Mouse (Mus musculus) kidney, postnatal 36 days (tissue): ENCODE measurements around the gene Hist1h4a.
"Not testable (repeated sequence)": the region's sequence is repeated elsewhere in the genome, so short reads cannot be mapped to it uniquely, and the experiment has no call there.

Experiments used
- DNase-seq, 2 experiments: peaks; one replicate each; pipeline ENCODE4 v3.0.0; 2021 to 2022; ENCODE audit warnings: mixed read lengths in 2 of 2

Gene Hist1h4a

DNA sequence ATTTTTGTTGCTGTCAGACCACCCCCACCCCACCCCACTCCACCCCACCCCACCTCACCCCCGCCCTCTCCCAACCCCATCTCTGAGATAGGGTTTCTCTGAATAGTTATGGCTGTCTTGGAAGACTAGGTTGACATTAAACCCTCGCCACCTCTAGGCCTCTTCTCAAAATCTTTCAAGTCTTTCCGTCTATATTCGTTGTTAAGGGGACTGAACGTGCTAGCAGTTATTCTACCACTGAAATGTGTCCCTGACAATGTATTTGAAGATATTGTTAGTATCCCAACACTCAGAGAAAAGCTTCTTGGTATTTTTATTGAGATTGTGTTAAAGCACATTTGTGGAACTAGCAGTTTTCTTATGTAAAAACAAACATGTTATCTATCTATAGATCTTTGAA, 20.1 kb downstream of the Hist1h4a start:
- no peak for DNase-seq

DNA sequence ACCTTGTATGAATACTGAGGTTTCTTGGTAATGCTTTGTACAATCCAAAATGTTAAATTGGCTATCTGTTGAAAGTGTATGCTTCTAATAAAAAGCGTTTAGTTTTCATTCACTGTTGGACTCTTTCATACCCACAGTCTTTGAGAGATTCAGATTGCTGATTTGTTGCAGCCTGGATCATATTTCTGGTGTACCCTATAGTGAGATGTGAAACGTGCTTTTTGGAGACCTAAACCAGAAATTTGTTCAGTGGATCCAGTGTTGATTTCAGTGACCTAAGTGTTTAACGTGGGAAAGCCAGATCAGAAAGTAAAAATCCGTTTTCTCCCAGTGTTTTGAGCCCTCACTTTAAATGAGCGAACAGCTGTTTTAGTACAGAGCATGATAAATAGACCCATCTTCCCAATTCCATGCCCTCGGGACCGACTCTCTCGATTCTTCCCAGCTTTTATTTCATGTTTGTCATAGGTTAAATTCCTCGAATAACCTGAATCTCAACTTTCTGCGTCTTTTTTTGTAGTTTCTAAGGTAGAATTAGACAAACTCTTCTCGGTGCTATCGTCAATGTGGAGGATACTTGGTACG, 20.7 kb downstream of the Hist1h4a start:
- DNase-seq = no peak

DNA sequence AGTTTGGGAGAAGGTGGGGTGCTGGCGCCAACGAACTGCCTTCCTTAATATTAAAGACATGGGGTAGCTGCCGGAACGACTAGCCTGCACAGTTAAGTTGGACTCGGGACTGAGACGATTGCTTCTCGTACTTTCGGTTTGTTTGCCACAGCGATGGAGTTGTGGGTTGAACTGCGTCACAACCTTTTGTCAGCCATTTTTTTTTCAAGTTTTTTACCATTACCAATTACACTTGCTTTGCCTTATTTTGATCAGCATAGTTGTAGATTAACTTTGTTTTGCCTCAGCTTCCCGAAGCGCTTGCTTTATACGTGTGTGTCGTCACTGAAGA, 21.1 kb downstream of the Hist1h4a start:
- no peak for DNase-seq

DNA sequence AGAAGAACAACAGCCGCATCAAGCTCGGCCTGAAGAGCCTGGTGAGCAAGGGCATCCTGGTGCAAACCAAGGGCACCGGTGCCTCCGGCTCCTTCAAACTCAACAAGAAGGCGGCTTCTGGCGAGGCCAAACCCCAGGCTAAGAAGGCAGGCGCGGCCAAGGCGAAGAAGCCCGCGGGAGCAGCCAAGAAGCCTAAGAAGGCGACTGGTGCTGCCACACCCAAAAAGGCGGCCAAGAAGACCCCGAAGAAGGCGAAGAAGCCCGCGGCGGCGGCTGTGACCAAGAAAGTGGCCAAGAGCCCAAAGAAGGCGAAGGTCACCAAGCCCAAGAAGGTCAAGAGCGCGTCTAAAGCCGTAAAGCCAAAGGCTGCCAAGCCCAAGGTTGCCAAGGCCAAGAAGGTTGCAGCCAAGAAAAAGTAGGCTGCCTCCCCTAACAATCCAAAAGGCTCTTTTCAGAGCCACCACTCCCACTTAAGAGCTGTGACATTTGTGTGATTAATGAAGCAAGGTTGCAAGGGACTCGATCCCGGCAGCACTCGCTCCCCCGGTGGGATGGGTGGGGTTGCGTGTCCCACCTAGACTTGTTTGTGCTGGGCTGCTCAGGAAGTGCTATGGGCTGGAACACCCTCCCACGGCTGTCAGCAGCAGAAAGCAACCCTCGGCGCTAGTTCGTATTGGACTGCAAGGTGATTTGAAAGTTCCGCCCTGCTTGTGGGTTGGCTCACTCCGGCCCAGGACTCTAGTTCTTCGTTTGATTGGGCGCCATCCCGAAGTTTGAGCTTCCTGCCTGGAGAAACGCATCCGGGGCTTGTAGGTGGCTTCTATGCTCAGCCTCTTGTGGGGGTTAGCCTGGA, 21.7 kb downstream of the Hist1h4a start:
- DNase-seq = peak; percentile 94 to 98

GRCm38 (mm10) chr13:23738677-23739068, 22.4 kb downstream of the Hist1h4a start, which contains the start of gene Hist1h1c:
Gene Hist1h1c, plus strand, starts transcription at chr13:23738808.
- DNase-seq = peak; percentile 91 to 92

- peak in 1 of 2 experiments; percentile 49 for DNase-seq
These were observed 23.0 kb downstream of the Hist1h4a start for GRCm38 (mm10) chr13:23738041-23738440.

GRCm38 (mm10) chr13:23737091-23737490, 23.9 kb downstream of the Hist1h4a start:
- no peak for DNase-seq

DNA sequence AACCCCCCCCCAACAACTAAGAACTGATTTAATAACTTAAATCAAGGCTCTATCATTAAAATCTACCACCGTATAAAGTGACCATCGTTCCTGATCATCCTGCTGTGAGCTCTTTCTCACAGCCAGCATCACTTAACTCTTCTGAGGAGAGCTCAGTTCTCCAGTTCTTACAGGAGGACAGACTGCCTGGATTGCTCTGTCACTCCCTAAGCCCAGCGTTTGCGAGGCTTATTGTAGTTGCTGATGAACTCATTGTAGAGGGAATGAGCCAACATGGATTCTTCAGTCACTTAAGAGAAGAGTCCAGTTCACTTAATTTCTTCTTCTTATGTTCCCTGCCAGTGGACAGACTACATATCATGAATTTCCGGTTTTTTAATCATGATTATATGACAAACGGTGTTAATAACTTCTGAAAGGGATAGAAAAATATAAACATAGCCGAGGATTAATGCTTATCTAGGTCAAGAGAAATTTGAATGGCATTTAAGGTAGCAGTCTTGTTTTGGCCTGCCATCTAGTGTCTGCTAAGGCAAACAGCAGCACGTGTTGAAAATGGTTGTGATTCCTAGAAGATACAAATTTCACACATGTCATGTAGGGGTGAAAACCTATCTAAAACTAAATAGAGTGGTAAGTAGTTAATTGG, 28.8 kb downstream of the Hist1h4a start:
- DNase-seq = peak; percentile 46 to 48

DNA sequence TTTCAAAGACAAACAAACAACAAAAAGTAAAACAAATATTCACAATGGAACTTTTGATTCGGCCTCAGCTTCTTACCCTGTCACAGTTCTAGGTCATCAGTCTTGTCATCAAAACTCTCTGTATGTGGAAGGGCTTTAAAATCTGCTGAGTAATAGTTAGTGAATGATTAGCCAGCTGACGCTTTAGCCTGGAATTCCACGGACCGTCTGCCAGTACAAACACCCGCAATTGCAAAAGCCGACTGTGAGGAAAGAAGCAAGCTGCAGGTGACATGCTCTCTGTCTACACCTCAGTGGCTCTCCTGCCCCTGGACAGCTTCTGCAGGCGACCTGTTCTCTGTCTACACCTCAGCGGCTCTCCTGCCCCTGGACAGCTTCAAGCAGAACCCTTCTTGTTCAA, 30.6 kb downstream of the Hist1h4a start:
- peak; percentile 70 to 89 for DNase-seq

DNA sequence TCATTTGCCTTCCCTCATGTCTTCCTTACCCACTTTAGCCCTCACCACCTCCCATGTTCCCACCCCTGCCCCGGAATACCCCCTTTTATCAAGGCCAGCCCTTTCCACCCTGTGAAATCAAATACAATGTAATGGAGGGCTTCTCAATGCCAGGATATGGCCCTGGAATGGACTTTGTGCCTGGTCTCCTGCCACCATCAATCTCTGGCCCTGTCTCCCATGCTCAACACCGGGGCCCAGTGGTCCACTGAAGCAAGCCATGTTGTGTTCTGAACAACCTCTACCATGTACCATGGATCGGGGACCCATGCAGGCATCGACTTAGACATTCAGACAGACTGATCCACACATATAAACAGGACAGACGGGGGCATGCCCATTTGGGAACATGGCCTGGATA, 31.3 kb downstream of the Hist1h4a start:
- no peak for DNase-seq

DNA sequence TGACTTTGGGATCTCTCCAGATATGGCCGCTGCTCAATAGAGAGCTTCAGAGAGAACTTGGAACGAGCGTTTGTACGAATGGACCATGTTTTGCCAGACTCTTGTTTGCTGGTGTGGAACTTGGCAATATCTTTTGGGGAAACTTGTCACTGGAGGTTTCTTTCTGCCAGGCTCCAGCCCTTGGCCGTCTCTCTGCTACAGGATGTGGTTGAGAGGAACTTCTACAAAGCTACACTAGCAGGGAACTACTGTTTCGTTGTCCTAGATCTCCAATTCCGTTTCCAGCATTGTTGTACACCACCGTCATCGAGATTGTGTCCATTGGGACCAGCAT, 31.9 kb downstream of the Hist1h4a start:
- no peak for DNase-seq

- no peak for DNase-seq
These were observed 32.4 kb downstream of the Hist1h4a start for GRCm38 (mm10) chr13:23728472-23729191.

DNA sequence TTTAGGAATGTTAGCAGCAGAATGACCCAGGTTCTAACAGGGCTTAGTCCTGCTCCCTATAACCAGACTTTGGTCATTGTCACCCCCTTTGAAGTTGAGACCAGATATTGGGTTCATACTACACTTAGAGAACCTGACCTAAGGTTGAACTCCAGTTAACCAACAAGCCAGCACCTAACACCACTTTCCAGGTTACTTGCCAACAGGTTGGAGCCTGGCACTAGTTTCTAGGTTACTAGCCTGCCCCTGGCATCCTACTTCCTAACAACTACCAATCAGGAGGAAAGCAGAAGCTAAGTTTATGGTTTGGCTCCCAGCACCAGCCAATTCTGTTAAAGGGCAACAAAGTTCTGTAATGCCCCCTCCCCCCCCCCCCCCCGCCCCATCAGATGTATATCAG, 35.8 kb downstream of the Hist1h4a start:
- no peak for DNase-seq

GRCm38 (mm10) chr13:23724239-23724638, 36.8 kb downstream of the Hist1h4a start:
- no peak for DNase-seq

DNA sequence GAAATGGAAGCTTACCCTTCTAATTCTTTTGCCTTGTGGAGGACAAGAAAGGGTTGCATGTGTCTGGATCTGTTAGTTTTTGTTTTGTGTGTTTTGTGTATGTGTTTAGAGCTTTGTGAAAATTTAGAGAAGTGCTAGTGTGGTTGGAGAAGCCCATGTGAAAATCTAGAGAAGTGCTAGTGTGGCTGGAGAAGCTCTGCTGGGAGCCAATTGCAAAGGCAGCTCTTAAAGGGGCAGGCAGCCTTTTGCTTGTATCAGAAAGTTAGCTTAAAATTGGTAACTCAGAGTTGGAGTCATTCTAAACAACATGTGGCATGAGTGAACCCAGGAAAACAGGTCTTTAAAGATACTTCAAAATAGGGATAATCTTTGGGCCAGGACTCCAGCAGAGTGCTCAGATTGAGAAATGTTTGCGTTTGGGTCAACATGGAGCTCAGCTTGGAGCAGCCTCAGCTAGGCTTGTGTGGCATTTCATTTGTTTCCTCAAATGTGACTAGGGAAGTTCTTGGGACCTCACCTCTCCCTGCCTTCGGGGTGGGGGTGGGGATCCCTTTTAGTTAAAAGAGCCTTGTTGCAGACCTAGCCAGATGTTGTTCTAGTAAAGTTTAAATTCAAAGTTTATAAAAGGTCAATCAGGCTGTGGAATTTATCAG, 43.3 kb downstream of the Hist1h4a start:
- not testable (repeated sequence) for DNase-seq

GRCm38 (mm10) chr13:23717176-23717575, 43.9 kb downstream of the Hist1h4a start:
- DNase-seq = no peak

DNA sequence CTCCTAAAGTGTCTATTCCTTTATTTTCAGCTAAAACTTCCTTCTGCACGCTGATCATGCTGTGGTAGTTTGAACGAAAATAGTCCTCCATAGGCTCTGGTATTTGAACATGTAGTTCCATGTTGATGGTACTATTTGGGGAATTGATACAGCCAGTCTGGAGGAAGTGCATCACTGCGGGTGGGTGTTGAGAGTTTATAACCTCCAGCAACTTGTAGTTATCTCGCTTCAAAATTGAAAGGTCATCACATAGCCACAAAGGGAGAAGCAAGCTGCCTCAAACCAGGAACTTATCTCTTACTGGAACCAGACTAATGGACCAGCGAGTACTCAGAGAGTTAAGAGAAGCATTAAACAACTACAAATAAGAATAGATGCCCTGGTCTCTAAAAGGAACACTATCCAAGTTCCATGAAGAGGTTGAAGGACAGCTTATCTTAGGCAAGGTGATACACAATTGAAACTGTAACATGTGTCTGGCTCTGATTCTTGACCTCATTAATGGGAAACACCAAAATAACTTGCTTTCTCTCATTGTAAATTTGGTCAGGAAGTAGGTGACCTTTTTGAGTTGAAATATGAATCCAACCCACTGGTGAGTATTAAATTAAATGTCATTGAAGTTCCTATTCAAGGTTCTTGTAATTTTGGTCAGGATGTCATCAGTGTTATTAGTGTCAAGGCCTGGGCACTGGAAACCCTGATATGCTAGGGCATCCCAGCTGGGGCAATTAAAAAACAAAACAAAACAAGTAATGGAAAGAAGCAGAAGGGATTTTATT, 44.6 kb downstream of the Hist1h4a start:
- no peak for DNase-seq
